ENCODE assay signal across 25 mouse cellular contexts in the genomic region with DNA sequence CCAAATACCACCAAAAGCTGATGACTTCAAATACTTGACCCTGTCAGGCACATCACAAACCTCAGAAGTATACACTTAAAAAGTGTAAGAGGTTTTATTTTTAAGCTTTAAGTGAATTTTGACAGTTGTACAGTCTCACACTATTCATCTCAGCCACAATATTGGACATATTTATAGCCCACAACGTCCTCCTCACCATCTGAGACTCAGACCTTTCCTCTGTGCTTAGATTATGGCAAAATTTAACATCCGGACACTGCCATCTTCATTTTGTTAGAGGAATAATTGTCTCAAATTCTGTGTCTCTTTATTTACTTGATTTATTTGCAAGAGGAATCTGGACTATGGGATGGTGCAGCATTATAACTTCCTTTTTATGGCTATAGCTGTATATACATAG.
"Had no signal": no experiment of that assay in that cellular context is flagged by ENCODE, and none has a peak within 500 bp of the region (broad histone marks: within the 10 kb centered on the region; RNA-seq: fewer than 3 reads in every experiment).

No protein-coding gene starts in this region.

- H3K4me1 ChIP-seq: heart, embryonic 10.5 days; hindbrain, embryonic 10.5 days; hindbrain, embryonic 12.5 days; intestine, embryonic 15.5 days; limb, embryonic 10.5 days; limb, embryonic 12.5 days; liver, embryonic 13.5 days; liver, embryonic 15.5 days had no signal

- H3K27me3 ChIP-seq: heart, embryonic 12.5 days; hindbrain, embryonic 12.5 days; intestine, embryonic 15.5 days; limb, embryonic 12.5 days; liver, embryonic 13.5 days; liver, embryonic 15.5 days had no signal

- H3K36me3 ChIP-seq: heart, embryonic 10.5 days; heart, embryonic 12.5 days; hindbrain, embryonic 10.5 days; hindbrain, embryonic 12.5 days; intestine, embryonic 15.5 days; limb, embryonic 10.5 days; limb, embryonic 12.5 days; liver, embryonic 13.5 days; liver, embryonic 15.5 days had no signal

- H3K4me3 ChIP-seq: heart, embryonic 10.5 days; heart, embryonic 12.5 days; hindbrain, embryonic 10.5 days; hindbrain, embryonic 12.5 days; intestine, embryonic 15.5 days; layer of hippocampus, adult 2 months; limb, embryonic 10.5 days; limb, embryonic 12.5 days; liver, embryonic 13.5 days; liver, embryonic 15.5 days had no signal

- H3K4me2 ChIP-seq: heart, embryonic 12.5 days; hindbrain, embryonic 12.5 days; hindbrain, embryonic 14.5 days; intestine, embryonic 15.5 days; limb, embryonic 12.5 days; liver, embryonic 11.5 days; liver, embryonic 13.5 days; liver, embryonic 15.5 days had no signal

- H3K9ac ChIP-seq: heart, embryonic 12.5 days; hindbrain, embryonic 12.5 days; hindbrain, embryonic 14.5 days; intestine, embryonic 15.5 days; limb, embryonic 12.5 days; liver, embryonic 13.5 days; liver, embryonic 15.5 days had no signal

- H3K27ac ChIP-seq: heart, embryonic 10.5 days; hindbrain, embryonic 10.5 days; hindbrain, embryonic 12.5 days; hindbrain, embryonic 14.5 days; intestine, embryonic 15.5 days; layer of hippocampus, adult 2 months; limb, embryonic 10.5 days; limb, embryonic 12.5 days; liver, embryonic 13.5 days; liver, embryonic 15.5 days had no signal

- ATAC-seq: hindbrain, embryonic 16.5 days; inflammation-experienced regulatory T-cells, adult 6 months; intestine, embryonic 15.5 days; intestine, postnatal 0 days had no signal

- DNase-seq: gastrocnemius, postnatal 14 days; heart, adult 18-20 months; heart, postnatal 10 days; heart, postnatal 4 days; kidney, adult 18-20 months; kidney, adult 8-10 months; kidney, postnatal 10 days; kidney, postnatal 25 days; kidney, postnatal 4 days; liver; liver, embryonic 13.5 days had no signal

- H3K9me3 ChIP-seq: heart, embryonic 10.5 days; heart, embryonic 12.5 days; hindbrain, embryonic 10.5 days; hindbrain, embryonic 12.5 days; intestine, embryonic 15.5 days; limb, embryonic 10.5 days; limb, embryonic 12.5 days; liver, embryonic 13.5 days; liver, embryonic 15.5 days had no signal
